Mouse (Mus musculus): ENCODE data around the gene Golga2. TPM values are rescaled to one million over a fixed set of nuclear protein-coding genes. Genes with fewer than 3 reads are reported as not detected.
A peak's percentile ranks its signal among the peaks of the same experiment; 100 is the strongest.

Golga2 gene
- polyA plus RNA-seq, 1 experiment from 2014 or later = 19.7 TPM

DNA sequence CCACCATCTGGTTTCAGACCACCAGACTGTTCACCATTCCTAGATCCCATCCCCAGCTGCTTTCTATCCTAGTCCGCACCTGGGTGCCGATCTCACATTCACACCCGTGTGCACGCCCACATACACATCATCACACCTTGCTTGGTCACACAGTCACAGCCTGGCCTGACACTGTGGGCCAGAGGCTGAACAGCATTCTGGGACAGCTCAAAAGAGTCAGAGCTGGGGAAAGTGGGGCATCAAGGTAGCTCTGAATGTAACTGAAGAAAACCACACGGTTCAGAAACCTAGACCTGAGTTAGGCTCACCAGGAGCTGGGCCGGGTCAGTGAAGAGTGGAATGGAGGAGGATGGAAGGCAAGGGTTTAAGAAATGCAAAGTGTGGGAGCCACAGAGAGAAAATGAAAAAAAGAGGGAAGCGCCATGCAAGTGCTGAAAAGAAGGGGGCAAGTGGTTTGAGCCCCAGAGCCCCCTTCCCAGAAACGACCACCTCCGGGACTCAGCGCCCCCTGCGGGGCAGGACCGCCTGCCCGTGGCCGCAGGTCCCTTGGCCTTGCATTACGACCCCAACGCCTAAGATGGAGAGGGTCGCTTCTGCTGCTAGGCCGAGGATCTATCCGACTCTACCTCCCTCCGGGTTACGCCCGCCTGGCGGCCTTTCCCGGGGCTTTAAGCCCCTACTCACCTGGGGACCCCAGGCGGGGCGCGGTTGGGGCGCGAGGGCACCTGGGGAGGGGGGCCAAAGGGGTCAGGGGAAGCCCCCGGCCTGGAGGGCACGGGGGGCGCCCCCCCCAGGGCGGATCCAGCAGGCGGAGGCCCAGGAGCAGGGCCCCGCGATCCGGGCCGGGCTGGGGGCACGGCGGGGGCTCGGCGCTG lies 24.5 kb downstream of the Golga2 start:
- no peak; the same call in none of the 2 replicates for ATAC-seq
- Histone ChIP-seq H3K9me3 (no peaks in the 10 kb centered on the region), H3K4me3 (replicated peaks) (peak overlapping the region; percentile 69), H3K4me1 (replicated peaks) (peaks cover 34% of the 10 kb centered on the region), H3K4me2 (replicated peaks) (peak overlapping the region; percentile 100), H3K36me3 (peaks cover 17% of the 10 kb centered on the region; the same call in 1 of the 2 replicates), H3K27me3 (replicated peaks) (no peaks in the 10 kb centered on the region), H3K27ac (0 out of 2 replicates have a peak overlapping the region, but pooled peaks have one; percentile 40), H3K9ac (peak overlapping the region; percentile 66)
- 10% methylated on average over 37 of the region's 42 CpGs for WGBS

DNA sequence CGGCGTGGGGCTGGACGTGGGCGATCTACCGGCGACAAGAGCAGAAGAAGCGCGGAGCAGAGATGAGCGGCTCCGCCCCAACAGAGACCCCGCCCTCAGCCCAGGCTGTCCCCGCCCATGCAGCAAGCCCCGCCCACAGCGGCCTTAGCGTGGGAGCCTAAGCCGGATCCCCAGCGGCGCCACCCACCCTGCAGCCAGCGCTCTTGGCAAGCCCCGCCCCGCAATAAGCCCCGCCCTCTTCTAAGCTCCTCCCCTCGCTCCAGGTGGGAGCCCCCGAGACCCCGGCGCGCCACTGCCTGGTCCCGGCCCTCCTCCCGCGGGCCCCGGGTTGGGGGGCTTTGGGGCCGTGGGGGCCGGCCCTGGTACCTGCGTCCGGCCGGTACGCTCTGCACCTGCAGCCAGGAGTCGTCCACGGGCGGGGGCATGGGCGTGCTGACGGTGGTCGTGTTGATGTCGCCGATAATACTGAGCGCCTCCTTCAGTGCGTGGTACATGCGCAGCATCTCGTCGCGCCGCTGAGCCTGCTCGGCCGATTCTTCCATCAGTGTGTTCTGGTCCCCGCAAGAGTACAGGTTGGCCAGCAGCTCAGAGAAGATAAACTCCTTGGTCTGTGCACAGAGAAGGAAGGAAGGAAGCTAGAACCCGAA lies 25.3 kb downstream of the Golga2 start:
- H3K36me3 ChIP-seq = peaks cover 14% of the 10 kb centered on the region; the same call in 1 of the 2 replicates
- H3K4me3 ChIP-seq (replicated peaks) = peak overlapping the region; percentile 69
- H3K27ac ChIP-seq = 0 out of 2 replicates have a peak overlapping the region, but pooled peaks have one; percentile 40
- peaks cover 41% of the 10 kb centered on the region for H3K4me1 ChIP-seq (replicated peaks)
- WGBS = 4% methylated on average over 55 of the region's 56 CpGs
- peak overlapping the region; percentile 100 for H3K4me2 ChIP-seq (replicated peaks)
- H3K9me3 ChIP-seq = no peaks in the 10 kb centered on the region
- no peaks in the 10 kb centered on the region for H3K27me3 ChIP-seq (replicated peaks)
- peak; percentile 89 for ATAC-seq
- H3K9ac ChIP-seq = peak overlapping the region; percentile 66

DNA sequence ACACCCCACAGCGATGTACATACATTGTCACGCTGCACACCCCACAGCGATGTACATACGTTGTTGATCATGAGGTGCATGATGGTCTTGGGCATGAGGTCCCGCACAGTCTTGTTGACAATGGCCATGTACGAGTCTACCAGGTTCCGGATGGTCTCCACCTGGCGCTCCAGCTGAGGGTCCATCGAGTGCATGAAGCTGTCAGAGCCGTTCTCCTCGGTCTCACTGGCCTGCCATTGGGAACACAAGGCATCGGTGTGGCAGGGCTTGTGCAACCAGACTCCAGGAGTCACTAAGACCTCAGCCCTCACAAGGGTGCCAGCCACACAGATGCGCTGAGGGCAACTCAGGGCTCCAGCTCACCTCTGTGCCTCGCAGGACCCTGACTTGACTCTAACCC lies 27.6 kb downstream of the Golga2 start:
- peaks cover 61% of the 10 kb centered on the region for H3K4me1 ChIP-seq (replicated peaks)
- H3K36me3 ChIP-seq = 0 out of 2 replicates have a peak, but pooled peaks cover 8% of the 10 kb centered on the region
- H3K4me3 ChIP-seq (replicated peaks) = no peak overlapping the region
- H3K9me3 ChIP-seq = no peaks in the 10 kb centered on the region
- no peaks in the 10 kb centered on the region for H3K27me3 ChIP-seq (replicated peaks)
- no peak overlapping the region for H3K9ac ChIP-seq
- WGBS = 93% methylated on average over 14 of the region's 14 CpGs
- H3K27ac ChIP-seq = no peak overlapping the region
- no peak for ATAC-seq
- H3K4me2 ChIP-seq (replicated peaks) = no peak overlapping the region

DNA sequence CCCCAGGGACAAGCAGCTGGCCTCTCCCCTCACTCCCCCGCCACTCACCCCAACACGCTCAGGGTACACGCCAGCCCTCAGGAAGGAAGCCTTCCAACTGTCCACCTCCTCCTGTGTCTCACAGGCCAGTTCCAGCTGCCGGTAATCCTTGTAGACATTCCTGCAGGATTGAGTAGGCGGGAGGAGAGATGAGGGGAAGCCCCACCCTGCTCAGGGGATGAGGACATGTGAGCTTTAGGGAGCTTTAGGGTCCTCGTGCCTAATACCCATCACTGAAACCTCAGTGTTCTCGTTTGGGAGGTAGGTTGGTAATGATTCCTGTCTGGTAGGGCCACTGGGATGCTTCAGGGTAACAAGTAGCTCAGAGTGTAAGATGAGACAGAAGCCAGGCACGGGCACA lies 28.6 kb downstream of the Golga2 start:
- Histone ChIP-seq H3K9ac (no peak overlapping the region), H3K36me3 (0 out of 2 replicates have a peak, but pooled peaks cover 3% of the 10 kb centered on the region), H3K27ac (peak overlapping the region; percentile 84), H3K4me3 (replicated peaks) (no peak overlapping the region), H3K4me1 (replicated peaks) (peaks cover 67% of the 10 kb centered on the region), H3K4me2 (replicated peaks) (peak overlapping the region; percentile 37), H3K9me3 (no peaks in the 10 kb centered on the region), H3K27me3 (replicated peaks) (no peaks in the 10 kb centered on the region)
- WGBS = 12% methylated on average over 8 of the region's 8 CpGs
- no peak for ATAC-seq

DNA sequence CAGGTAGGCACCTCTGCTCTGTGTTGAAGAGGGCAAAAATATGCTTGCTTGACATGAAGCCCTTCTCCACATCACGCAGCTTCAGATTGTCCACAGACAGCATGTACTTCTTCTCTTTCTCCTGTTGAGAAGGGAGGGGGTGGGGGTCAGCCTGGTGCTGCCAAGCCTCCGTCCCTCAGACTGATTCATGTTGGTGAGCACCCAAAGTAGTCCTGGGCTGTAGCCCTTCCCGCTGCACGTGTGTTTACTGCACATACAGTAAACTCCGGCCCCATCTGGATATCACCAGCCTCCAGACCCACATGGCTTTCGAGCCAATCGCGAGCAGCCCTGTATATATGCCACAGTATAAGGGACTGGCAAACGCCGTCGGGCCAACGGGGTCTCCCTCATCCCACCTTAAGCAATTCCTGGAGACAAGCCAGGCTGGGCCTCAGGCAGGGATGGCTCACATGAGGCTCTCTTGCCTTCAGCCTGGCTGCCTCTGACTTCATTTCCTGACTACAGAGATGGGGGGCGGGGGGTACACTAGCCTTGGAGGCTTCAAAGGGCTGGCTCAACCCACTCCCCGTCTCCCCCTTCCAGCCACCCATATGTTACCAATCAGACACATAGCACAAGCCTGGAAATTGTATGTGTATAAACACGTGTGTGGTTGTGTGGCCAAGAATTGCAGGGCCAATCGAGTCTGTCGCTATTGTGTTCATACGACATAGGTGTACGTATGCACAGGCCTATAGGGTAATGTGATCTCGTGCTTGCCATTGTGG lies 29.9 kb downstream of the Golga2 start:
- no peak overlapping the region for H3K4me2 ChIP-seq (replicated peaks)
- no peaks in the 10 kb centered on the region for H3K27me3 ChIP-seq (replicated peaks)
- no peak for ATAC-seq
- H3K4me1 ChIP-seq (replicated peaks) = peaks cover 60% of the 10 kb centered on the region
- no peak overlapping the region for H3K4me3 ChIP-seq (replicated peaks)
- 0 out of 2 replicates have a peak overlapping the region, but pooled peaks have one; percentile 18 for H3K9ac ChIP-seq
- 0 out of 2 replicates have a peak, but pooled peaks cover 3% of the 10 kb centered on the region for H3K36me3 ChIP-seq
- no peaks in the 10 kb centered on the region for H3K9me3 ChIP-seq
- H3K27ac ChIP-seq = peak overlapping the region; percentile 91
- 40% methylated on average over 20 of the region's 20 CpGs for WGBS

DNA sequence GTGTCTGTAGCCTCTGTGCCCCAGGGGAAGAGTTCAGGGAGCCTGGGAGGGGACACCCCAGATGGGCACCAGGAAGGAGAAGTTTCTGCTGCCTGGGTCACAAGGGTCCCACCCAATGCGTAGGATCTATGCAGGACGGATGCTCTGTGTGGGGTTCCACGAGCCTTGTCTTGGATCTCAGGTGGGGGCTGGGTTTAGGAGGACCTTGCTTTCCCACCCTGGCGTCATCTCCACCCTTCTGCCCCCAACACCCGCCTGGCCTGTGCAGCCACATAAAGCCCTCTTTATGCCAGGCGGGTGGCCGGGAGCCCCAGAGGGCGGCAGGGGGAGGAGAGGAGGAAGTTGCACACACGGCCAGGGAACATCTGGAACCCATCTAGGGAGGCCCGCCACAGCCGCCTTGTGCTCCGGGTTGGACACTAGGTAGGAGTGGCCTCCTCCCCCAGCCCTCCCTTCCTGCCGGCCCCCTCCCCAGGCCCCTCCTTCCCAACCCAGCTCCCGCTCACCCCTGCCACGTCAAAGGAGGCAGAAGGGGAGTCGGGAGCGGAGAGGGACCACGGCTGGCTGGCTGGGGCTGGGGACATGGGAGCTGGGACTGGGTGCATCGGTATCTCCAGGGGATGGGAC lies 30.7 kb downstream of the Golga2 start:
- Histone ChIP-seq H3K36me3 (0 out of 2 replicates have a peak, but pooled peaks cover 3% of the 10 kb centered on the region), H3K27me3 (replicated peaks) (no peaks in the 10 kb centered on the region), H3K9me3 (no peaks in the 10 kb centered on the region), H3K9ac (peak overlapping the region; percentile 58), H3K4me3 (replicated peaks) (peak overlapping the region; percentile 44), H3K27ac (peak overlapping the region; percentile 91), H3K4me1 (replicated peaks) (peaks cover 57% of the 10 kb centered on the region), H3K4me2 (replicated peaks) (peak overlapping the region; percentile 60)
- 9% methylated on average over 19 of the region's 19 CpGs for WGBS
- ATAC-seq = peak; percentile 74

DNA sequence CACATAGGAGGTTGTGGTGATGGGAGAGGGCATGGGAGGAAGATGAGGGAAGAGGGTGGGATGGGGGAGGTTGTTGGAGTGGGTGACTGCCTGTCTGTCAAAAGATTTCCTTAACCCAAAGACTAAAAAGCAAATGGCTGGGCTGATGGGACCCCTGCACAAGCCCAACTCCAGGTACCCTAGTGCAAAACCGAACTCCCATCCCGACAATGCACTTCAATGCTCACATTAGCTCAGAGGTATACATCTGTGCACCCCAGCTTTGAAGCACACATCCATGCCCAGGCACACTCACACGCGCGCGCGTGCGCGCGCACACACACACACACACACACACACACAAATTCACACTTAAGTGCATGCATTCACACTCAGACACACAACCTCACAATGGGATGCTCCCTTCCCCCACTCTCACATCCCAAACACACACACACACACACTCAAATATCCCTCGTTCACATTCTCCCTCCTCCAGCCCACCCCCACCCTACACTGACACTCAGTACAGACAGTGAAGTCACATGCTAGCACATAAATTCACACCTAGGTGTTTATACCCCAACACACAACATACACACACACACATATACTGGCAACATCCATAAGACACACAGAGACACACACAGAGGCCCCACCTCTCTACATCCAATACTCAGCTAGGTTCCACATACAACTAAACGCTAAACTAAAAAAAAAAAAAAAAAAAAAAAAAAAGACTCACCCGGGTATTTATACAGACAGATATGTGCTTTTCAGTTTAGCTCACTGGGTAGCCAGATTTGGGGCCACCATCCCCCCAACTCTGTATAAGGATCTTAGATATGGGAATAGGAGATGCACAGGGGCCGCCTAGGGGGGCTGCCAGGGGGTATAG lies 31.8 kb downstream of the Golga2 start:
- Histone ChIP-seq H3K4me2 (replicated peaks) (peak overlapping the region; percentile 60), H3K27me3 (replicated peaks) (0 out of 2 replicates have a peak, but pooled peaks cover 2% of the 10 kb centered on the region), H3K4me1 (replicated peaks) (peaks cover 57% of the 10 kb centered on the region), H3K9ac (peak overlapping the region; percentile 58), H3K27ac (peak overlapping the region; percentile 91), H3K4me3 (replicated peaks) (peak overlapping the region; percentile 44), H3K9me3 (no peaks in the 10 kb centered on the region), H3K36me3 (0 out of 2 replicates have a peak, but pooled peaks cover 3% of the 10 kb centered on the region)
- no peak for ATAC-seq
- WGBS = 63% methylated on average over 14 of the region's 14 CpGs

DNA sequence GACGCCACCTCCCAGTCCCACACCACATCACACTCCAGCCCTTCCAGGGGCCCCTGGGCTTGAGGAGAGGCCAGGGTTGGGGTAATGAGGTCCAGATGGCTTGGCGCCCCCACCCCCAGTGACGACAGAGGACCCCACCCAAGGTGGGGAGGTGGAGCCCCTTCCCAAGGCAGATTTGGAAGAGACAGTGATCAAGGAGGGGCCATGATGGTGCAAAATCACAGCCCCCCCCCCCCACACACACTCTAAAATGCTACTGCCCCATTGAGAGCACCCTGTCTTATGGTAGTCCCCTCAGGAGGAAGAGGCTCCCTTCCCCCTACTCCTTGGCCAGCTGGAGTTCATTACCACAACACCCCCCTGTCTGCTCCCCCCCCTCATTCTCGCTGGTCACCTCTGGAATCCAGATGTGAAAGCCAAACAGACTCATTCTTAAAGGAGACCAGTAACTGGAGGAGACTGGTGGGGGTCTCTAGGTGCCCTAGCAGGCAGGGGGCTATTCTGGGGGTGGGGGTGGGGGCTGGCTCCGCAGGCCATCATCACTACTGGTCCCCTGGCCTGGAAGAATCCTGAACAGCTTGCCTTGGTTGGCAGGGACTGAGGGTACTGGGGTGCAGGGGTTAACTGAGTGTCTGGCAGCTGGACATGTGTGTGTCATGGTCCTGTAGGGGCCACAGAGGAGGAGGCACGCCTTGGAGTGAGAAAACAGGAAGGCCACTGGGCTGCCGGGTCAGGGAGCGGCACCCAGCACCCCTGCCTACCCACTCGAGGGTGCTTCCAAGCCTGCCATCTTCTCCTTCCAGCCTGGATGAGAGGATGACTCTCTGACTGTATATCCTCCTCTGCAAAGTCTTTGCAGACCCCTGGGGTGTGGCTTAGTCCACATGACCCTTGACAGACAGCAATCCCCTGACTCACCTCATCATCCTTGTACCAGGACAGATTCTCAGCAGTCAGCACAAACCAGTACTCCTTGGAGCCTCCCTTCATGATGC lies 32.7 kb downstream of the Golga2 start:
- H3K36me3 ChIP-seq = 0 out of 2 replicates have a peak, but pooled peaks cover under 1% of the 10 kb centered on the region
- ATAC-seq = peak; percentile 13
- 28% methylated on average over 9 of the region's 9 CpGs for WGBS
- no peak overlapping the region for H3K9ac ChIP-seq
- peaks cover 56% of the 10 kb centered on the region for H3K4me1 ChIP-seq (replicated peaks)
- H3K9me3 ChIP-seq = no peaks in the 10 kb centered on the region
- H3K4me3 ChIP-seq (replicated peaks) = no peak overlapping the region
- H3K27ac ChIP-seq = peak overlapping the region; percentile 91
- peak overlapping the region; percentile 60 for H3K4me2 ChIP-seq (replicated peaks)
- 0 out of 2 replicates have a peak, but pooled peaks cover 2% of the 10 kb centered on the region for H3K27me3 ChIP-seq (replicated peaks)

DNA sequence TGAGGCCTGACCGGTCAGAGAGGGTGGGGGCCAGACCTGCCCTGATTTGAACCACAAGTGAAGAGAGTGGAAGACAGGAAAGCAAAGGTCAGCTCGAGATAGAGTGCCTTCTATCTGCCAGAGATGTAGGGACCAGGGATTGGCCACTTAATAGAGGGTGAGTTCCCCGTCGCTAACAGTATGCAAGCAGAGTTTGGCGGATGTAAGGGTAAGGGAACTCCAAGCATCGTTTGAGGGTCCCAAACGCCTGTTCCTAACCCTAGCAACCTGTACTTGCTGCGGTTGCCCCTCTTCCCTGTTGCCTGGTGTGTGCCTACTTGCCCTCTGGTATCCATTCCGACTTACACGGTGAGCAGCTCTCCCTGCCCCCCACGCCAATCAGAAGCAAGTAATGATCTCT lies 33.5 kb downstream of the Golga2 start:
- peaks cover 56% of the 10 kb centered on the region for H3K4me1 ChIP-seq (replicated peaks)
- 72% methylated on average over 11 of the region's 11 CpGs for WGBS
- no peaks in the 10 kb centered on the region for H3K9me3 ChIP-seq
- no peak for ATAC-seq
- no peak overlapping the region for H3K4me3 ChIP-seq (replicated peaks)
- no peaks in the 10 kb centered on the region for H3K36me3 ChIP-seq
- H3K4me2 ChIP-seq (replicated peaks) = no peak overlapping the region
- no peak overlapping the region for H3K9ac ChIP-seq
- H3K27ac ChIP-seq = 0 out of 2 replicates have a peak overlapping the region, but pooled peaks have one; percentile 91
- H3K27me3 ChIP-seq (replicated peaks) = 0 out of 2 replicates have a peak, but pooled peaks cover 2% of the 10 kb centered on the region
